Mouse (Mus musculus): ENCODE results near the gene Rnf180.

The Rnf180 gene

GRCm38 (mm10) chr13:105256757-105257433 is 37.7 kb downstream of the Rnf180 start:
- no peak for DNase-seq (ENCODE audit: extremely low read depth, insufficient read length, low spot score)

- DNase-seq (ENCODE audit: extremely low read depth, insufficient read length, low spot score): no peak
Measured at GRCm38 (mm10) chr13:105250767-105251166, 43.8 kb downstream of the Rnf180 start.

GRCm38 (mm10) chr13:105250264-105250663 is 44.4 kb downstream of the Rnf180 start:
- no peak for DNase-seq (ENCODE audit: extremely low read depth, insufficient read length, low spot score)

- DNase-seq (ENCODE audit: extremely low read depth, insufficient read length, low spot score): no peak
Measured at GRCm38 (mm10) chr13:105249599-105249998, 45.0 kb downstream of the Rnf180 start.

GRCm38 (mm10) chr13:105247691-105248090 is 46.9 kb downstream of the Rnf180 start:
- no peak for DNase-seq (ENCODE audit: extremely low read depth, insufficient read length, low spot score)

- no peak for DNase-seq (ENCODE audit: extremely low read depth, insufficient read length, low spot score)
Measured at GRCm38 (mm10) chr13:105240810-105241209, 53.8 kb downstream of the Rnf180 start.

- DNase-seq (ENCODE audit: extremely low read depth, insufficient read length, low spot score): no peak
Measured at GRCm38 (mm10) chr13:105227126-105227525, 67.5 kb downstream of the Rnf180 start.

GRCm38 (mm10) chr13:105224048-105224447 is 70.6 kb downstream of the Rnf180 start:
- DNase-seq (ENCODE audit: extremely low read depth, insufficient read length, low spot score): no peak

- DNase-seq (ENCODE audit: extremely low read depth, insufficient read length, low spot score): no peak
Measured at GRCm38 (mm10) chr13:105223147-105223546, 71.5 kb downstream of the Rnf180 start.

GRCm38 (mm10) chr13:105222016-105222725 is 72.4 kb downstream of the Rnf180 start:
- DNase-seq (ENCODE audit: extremely low read depth, insufficient read length, low spot score): no peak

GRCm38 (mm10) chr13:105210746-105211145 is 83.9 kb downstream of the Rnf180 start:
- no peak for DNase-seq (ENCODE audit: extremely low read depth, insufficient read length, low spot score)

- no peak for DNase-seq (ENCODE audit: extremely low read depth, insufficient read length, low spot score)
Measured at GRCm38 (mm10) chr13:105203851-105204250, 90.8 kb downstream of the Rnf180 start.

GRCm38 (mm10) chr13:105198658-105199057 is 96.0 kb downstream of the Rnf180 start:
- no peak for DNase-seq (ENCODE audit: extremely low read depth, insufficient read length, low spot score)

GRCm38 (mm10) chr13:105198028-105198427 is 96.6 kb downstream of the Rnf180 start:
- no peak for DNase-seq (ENCODE audit: extremely low read depth, insufficient read length, low spot score)

- no peak for DNase-seq (ENCODE audit: extremely low read depth, insufficient read length, low spot score)
Measured at GRCm38 (mm10) chr13:105193583-105193982, 101.0 kb downstream of the Rnf180 start.

GRCm38 (mm10) chr13:105188730-105189129 is 105.9 kb downstream of the Rnf180 start:
- no peak for DNase-seq (ENCODE audit: extremely low read depth, insufficient read length, low spot score)

- DNase-seq (ENCODE audit: extremely low read depth, insufficient read length, low spot score): no peak
Measured at GRCm38 (mm10) chr13:105180781-105181180, 113.8 kb downstream of the Rnf180 start.

GRCm38 (mm10) chr13:105165441-105165840 is 129.2 kb downstream of the Rnf180 start:
- DNase-seq (ENCODE audit: extremely low read depth, insufficient read length, low spot score): no peak

- DNase-seq (ENCODE audit: extremely low read depth, insufficient read length, low spot score): no peak
Measured at GRCm38 (mm10) chr13:105153955-105154354, 140.7 kb downstream of the Rnf180 start.

GRCm38 (mm10) chr13:105150006-105150405 is 144.6 kb downstream of the Rnf180 start:
- no peak for DNase-seq (ENCODE audit: extremely low read depth, insufficient read length, low spot score)

GRCm38 (mm10) chr13:105147795-105148418 is 146.7 kb downstream of the Rnf180 start:
- DNase-seq (ENCODE audit: extremely low read depth, insufficient read length, low spot score): no peak

- no peak for DNase-seq (ENCODE audit: extremely low read depth, insufficient read length, low spot score)
Measured at GRCm38 (mm10) chr13:105146827-105147226, 147.8 kb downstream of the Rnf180 start.
